Mouse (Mus musculus) liver, postnatal 0 days (tissue): ENCODE results near the gene H3f3b.

ENCODE experiments used
- CTCF ChIP-seq: sonication (generic); IDR thresholded peaks from 2 replicates; pipeline ENCODE4 v1.5.1; 2016; ENCODE audit warnings: antibody characterized with exemption, low read depth
- EP300 ChIP-seq: IDR thresholded peaks from 2 replicates; pipeline ENCODE4 v1.6.1; 2016; ENCODE audit warnings: antibody characterized with exemption, low read depth, mild to moderate bottlenecking

DNA sequence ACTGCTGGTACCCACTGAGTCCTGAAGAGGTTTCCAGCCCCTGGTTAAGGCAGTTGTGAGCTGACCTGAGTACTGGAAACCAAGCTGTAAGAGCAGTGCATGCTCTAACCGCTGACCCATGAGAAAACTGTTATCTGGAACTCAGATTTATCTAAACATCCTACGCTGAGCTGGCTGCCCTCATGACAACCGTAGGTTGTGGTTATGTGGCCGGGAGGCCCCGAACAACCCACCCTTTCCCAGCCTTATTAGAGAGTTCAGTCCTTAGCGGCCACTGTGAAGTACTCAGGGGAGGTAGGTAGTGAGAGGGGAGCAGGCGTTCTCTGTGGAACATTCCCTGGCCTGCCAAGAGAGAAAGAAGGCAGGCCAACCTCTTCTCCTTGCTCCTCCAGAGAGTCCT is 28.7 kb downstream of the H3f3b start:
- TF ChIP-seq CTCF (no peak), EP300 (no peak)
